Mouse (Mus musculus) embryonic facial prominence, embryonic 14.5 days (tissue): ENCODE data around the gene Tgtp2. TPM values are rescaled to one million over a fixed set of nuclear protein-coding genes. Genes with fewer than 3 reads are reported as not detected.

Experiments used
- ATAC-seq: fragments of 200-750 bp; cut with Nextera tagmentation; 2 replicates; pipeline ENCODE4 v1.8.0; 2017; ENCODE audit warnings: low read depth, moderate number of reproducible peaks, moderate TSS enrichment
- DNase-seq: peaks from one replicate; pipeline ENCODE4 v3.0.0-alpha.2; 2015; ENCODE audit warnings: low spot score
- H3K27ac ChIP-seq: fragments of 300-500 bp; sonication (generic); replicated peaks from 2 replicates; pipeline ENCODE4 v1.5.1; 2014; ENCODE audit warnings: low read depth, mild to moderate bottlenecking, low read length, moderate library complexity
- H3K27me3 ChIP-seq: fragments of 300-500 bp; sonication (generic); replicated peaks from 2 replicates; pipeline ENCODE4 v1.6.1; 2014; ENCODE audit warnings: low read length; ENCODE audit not compliant: control insufficient read depth, insufficient read depth
- H3K36me3 ChIP-seq: fragments of 300-500 bp; sonication (generic); 2 replicates; pipeline ENCODE4 v1.6.1; 2014; ENCODE audit warnings: low read length, mixed read lengths; ENCODE audit not compliant: control insufficient read depth, insufficient read depth
- H3K4me1 ChIP-seq: fragments of 300-500 bp; sonication (generic); 2 replicates; pipeline ENCODE4 v1.6.1; 2014; ENCODE audit warnings: antibody characterized with exemption, low read length; ENCODE audit not compliant: control insufficient read depth, insufficient read depth
- H3K4me2 ChIP-seq: fragments of 300-500 bp; sonication (generic); 2 replicates; pipeline ENCODE4 v1.6.1; 2014; ENCODE audit warnings: low read depth, mild to moderate bottlenecking, low read length, moderate library complexity, mixed read lengths
- H3K4me3 ChIP-seq: fragments of 300-500 bp; sonication (generic); 2 replicates; pipeline ENCODE4 v1.5.1; 2014; ENCODE audit warnings: low read depth, mild to moderate bottlenecking, low read length
- H3K9ac ChIP-seq: fragments of 300-500 bp; sonication (generic); 2 replicates; pipeline ENCODE4 v1.6.1; 2014; ENCODE audit warnings: low read depth, mild to moderate bottlenecking, low read length, moderate library complexity, mixed read lengths
- H3K9me3 ChIP-seq: fragments of 300-500 bp; sonication (generic); 2 replicates; pipeline ENCODE4 v1.6.1; 2016; ENCODE audit warnings: low read length; ENCODE audit not compliant: control insufficient read depth
- WGBS: fragments of 180-500 bp; shearing (Covaris S2); extraction: QIAGEN DNeasy Blood & Tissue Kit; methylation state at CpG from one replicate; pipeline ENCODE4 v1.1.7; 2014; 5-methylcytosine and 5-hydroxymethylcytosine counted together
- polyA plus RNA-seq: library from polyadenylated mRNA; unstranded; fragments of >200 nt; fragmentation: Nextera tagmentation; extraction: Ambion mirVana; gene quantifications from 2 replicates; pipeline ENCODE4 v1.2.1, GENCODE M21; 2014

Tgtp2 gene
- polyA plus RNA-seq, 1 experiment from 2014 or later: 0.11 TPM

GRCm38 (mm10) chr11:49088990-49089652 lies 25.1 kb upstream of the Tgtp2 start:
- no peak overlapping the region for H3K4me2 ChIP-seq
- H3K36me3 ChIP-seq: no peaks in the 10 kb centered on the region
- no peaks in the 10 kb centered on the region for H3K27me3 ChIP-seq
- peaks cover 9% of the 10 kb centered on the region; the same call in 1 of the 2 replicates for H3K4me1 ChIP-seq
- no peak overlapping the region for H3K4me3 ChIP-seq
- no peak overlapping the region for H3K9ac ChIP-seq
- ATAC-seq: no peak
- no peak for DNase-seq
- no peak overlapping the region for H3K27ac ChIP-seq
- 83% methylated on average over 5 of the region's 5 CpGs for WGBS
- no peaks in the 10 kb centered on the region for H3K9me3 ChIP-seq

GRCm38 (mm10) chr11:49087830-49088616 lies 24.0 kb upstream of the Tgtp2 start:
- no peaks in the 10 kb centered on the region for H3K27me3 ChIP-seq
- H3K4me2 ChIP-seq: peak overlapping the region; percentile 45
- no peaks in the 10 kb centered on the region for H3K9me3 ChIP-seq
- no peak overlapping the region for H3K27ac ChIP-seq
- ATAC-seq (peak; percentile 79), DNase-seq (peak; percentile 56)
- H3K4me3 ChIP-seq: peak overlapping the region; percentile 15; the same call in 1 of the 2 replicates
- H3K9ac ChIP-seq: no peak overlapping the region
- peaks cover 9% of the 10 kb centered on the region; the same call in 1 of the 2 replicates for H3K4me1 ChIP-seq
- no peaks in the 10 kb centered on the region for H3K36me3 ChIP-seq
- 45% methylated on average over 18 of the region's 22 CpGs for WGBS

- no peak overlapping the region for H3K9ac ChIP-seq
- no peaks in the 10 kb centered on the region for H3K27me3 ChIP-seq
- ATAC-seq: no peak
- H3K27ac ChIP-seq: no peak overlapping the region
- 76% methylated on average over 6 of the region's 6 CpGs for WGBS
- peaks cover 9% of the 10 kb centered on the region; the same call in 1 of the 2 replicates for H3K4me1 ChIP-seq
- H3K9me3 ChIP-seq: no peaks in the 10 kb centered on the region
- no peak overlapping the region for H3K4me3 ChIP-seq
- H3K36me3 ChIP-seq: no peaks in the 10 kb centered on the region
- no peak for DNase-seq
- H3K4me2 ChIP-seq: no peak overlapping the region
These were observed 22.9 kb upstream of the Tgtp2 start for GRCm38 (mm10) chr11:49086858-49087361.

GRCm38 (mm10) chr11:49084875-49085274 lies 20.9 kb upstream of the Tgtp2 start:
- no peak overlapping the region for H3K9ac ChIP-seq
- H3K4me1 ChIP-seq: peaks cover 9% of the 10 kb centered on the region; the same call in 1 of the 2 replicates
- WGBS: 56% methylated on average over 3 of the region's 3 CpGs
- no peak for DNase-seq
- no peaks in the 10 kb centered on the region for H3K36me3 ChIP-seq
- H3K27ac ChIP-seq: no peak overlapping the region
- H3K4me2 ChIP-seq: no peak overlapping the region
- H3K27me3 ChIP-seq: no peaks in the 10 kb centered on the region
- H3K9me3 ChIP-seq: no peaks in the 10 kb centered on the region
- H3K4me3 ChIP-seq: no peak overlapping the region
- no peak for ATAC-seq

DNA sequence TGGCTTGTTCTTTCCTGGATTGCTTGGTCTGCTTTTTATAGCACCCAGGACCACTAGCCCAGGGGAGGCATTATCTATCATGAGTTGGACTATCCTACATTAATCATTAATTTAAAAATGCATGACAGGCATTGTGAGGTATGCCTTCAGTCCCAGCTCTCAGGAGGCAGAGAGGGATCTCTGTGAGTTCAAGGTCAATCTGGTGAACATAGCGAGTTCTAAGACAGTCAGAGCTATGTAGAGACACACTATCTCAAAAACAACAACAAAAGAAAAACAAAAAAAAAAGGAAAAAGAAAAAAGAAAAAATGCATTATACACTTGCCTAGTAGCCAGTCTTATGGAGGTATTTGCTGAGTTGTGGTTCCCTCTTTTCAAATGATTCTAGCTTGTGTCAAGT lies 20.4 kb upstream of the Tgtp2 start:
- no peak for ATAC-seq
- H3K27ac ChIP-seq: no peak overlapping the region
- H3K27me3 ChIP-seq: no peaks in the 10 kb centered on the region
- H3K4me1 ChIP-seq: peaks cover 9% of the 10 kb centered on the region; the same call in 1 of the 2 replicates
- no peak overlapping the region for H3K9ac ChIP-seq
- WGBS: 72% methylated on average over 1 of the region's 1 CpGs
- no peak overlapping the region for H3K4me3 ChIP-seq
- H3K36me3 ChIP-seq: no peaks in the 10 kb centered on the region
- DNase-seq: no peak
- no peaks in the 10 kb centered on the region for H3K9me3 ChIP-seq
- no peak overlapping the region for H3K4me2 ChIP-seq

DNA sequence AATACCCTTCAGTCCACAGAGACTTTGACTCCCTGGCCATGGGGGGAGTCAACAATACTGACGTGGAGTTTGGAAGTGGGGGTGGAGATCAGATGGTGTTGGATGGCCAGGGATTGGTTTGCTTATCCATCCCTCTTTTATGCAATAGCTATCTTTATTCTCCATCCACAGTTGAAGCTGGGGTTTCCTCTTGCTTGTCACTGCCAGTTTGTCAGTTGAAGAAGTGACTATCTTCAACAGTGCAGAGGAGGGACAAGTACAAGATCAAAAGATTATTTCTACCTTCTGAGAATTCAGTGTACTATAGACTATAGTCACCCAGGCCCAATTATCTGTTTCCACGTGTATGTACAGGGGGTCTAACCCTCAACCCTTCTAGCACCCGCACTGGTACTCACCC lies 19.8 kb upstream of the Tgtp2 start:
- H3K36me3 ChIP-seq: no peaks in the 10 kb centered on the region
- no peaks in the 10 kb centered on the region for H3K9me3 ChIP-seq
- 74% methylated on average over 3 of the region's 3 CpGs for WGBS
- peaks cover 9% of the 10 kb centered on the region; the same call in 1 of the 2 replicates for H3K4me1 ChIP-seq
- H3K9ac ChIP-seq: no peak overlapping the region
- H3K27ac ChIP-seq: no peak overlapping the region
- no peak overlapping the region for H3K4me2 ChIP-seq
- no peak for ATAC-seq
- no peak overlapping the region for H3K4me3 ChIP-seq
- no peak for DNase-seq
- no peaks in the 10 kb centered on the region for H3K27me3 ChIP-seq

DNA sequence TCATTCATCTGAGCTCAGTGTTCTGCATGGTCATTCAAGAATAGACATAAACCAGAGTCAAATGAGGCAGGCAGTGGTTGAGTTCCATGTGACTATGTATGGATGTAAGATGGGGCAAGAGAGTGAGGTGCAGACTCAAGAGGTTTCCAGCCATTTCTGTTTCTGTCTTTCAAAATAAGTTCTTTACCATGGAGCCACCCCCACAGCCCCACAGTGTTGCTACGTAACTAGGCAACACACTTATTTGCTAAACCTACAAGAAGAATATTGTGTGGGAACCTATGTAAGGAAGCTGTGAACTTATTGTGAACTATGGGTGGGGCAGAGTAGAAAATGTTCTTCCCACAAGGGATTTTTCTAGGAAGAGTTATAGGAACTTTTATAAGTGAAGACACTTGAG lies 19.1 kb upstream of the Tgtp2 start:
- 87% methylated on average over 1 of the region's 1 CpGs for WGBS
- Histone ChIP-seq H3K27ac (no peak overlapping the region), H3K9ac (no peak overlapping the region)

DNA sequence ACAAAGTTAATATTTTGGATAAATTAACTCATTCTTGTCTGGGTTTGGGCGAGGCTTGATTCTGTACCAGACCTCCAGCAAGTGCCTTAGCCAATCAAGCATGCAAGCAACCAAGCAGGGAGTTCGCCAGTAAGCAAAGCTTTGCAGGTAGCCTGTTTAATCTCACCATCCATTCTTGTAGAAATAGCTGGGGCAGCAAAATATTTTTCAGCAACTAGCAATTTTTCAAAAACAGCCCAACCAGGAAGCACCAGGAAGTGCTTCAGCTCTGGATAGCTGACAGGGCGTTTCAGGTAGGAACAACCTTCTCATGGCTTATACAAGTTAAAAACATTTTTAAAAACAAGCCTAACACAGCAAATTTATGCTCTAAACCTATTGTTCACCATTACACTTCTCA lies 17.9 kb upstream of the Tgtp2 start:
- ATAC-seq: no peak
- Histone ChIP-seq H3K4me2 (no peak overlapping the region), H3K9ac (no peak overlapping the region), H3K27ac (no peak overlapping the region), H3K4me1 (no peaks in the 10 kb centered on the region), H3K27me3 (no peaks in the 10 kb centered on the region), H3K36me3 (no peaks in the 10 kb centered on the region), H3K4me3 (no peak overlapping the region), H3K9me3 (no peaks in the 10 kb centered on the region)
- DNase-seq: no peak
- WGBS: 72% methylated on average over 3 of the region's 3 CpGs

More for the DNA sequence above, 19.1 kb upstream of the Tgtp2 start:
- Histone ChIP-seq H3K9me3 (no peaks in the 10 kb centered on the region), H3K4me1 (peaks cover 5% of the 10 kb centered on the region; the same call in 1 of the 2 replicates), H3K36me3 (no peaks in the 10 kb centered on the region), H3K27me3 (no peaks in the 10 kb centered on the region), H3K4me2 (no peak overlapping the region), H3K4me3 (no peak overlapping the region)
- ATAC-seq (no peak), DNase-seq (no peak)
